Mouse (Mus musculus) monocyte, adult 5-6 weeks (primary cell): Measurements from ENCODE around the gene Gm17079. TPM values are rescaled to one million over a fixed set of nuclear protein-coding genes. Genes with fewer than 3 reads are reported as not detected.
"Not testable (repeated sequence)": the region's sequence is repeated elsewhere in the genome, so short reads cannot be mapped to it uniquely, and the experiment has no call there.

Source experiments
- ATAC-seq: fragments of 153-309, 156-312 bp; replicated peaks from 2 replicates; pipeline ENCODE4 v1.8.0; 2017; ENCODE audit warnings: mild to moderate bottlenecking; ENCODE audit not compliant: low TSS enrichment, insufficient number of reproducible peaks, severe bottlenecking, poor library complexity, low FRiP score
- total RNA-seq: library from RNA; stranded (forward); fragments of 200-1000, 200-491, 200-594 nt; gene quantifications from 3 replicates; pipeline ENCODE4 v1.2.3, GENCODE M21; 2017

The Gm17079 gene
- not detected in 3 replicates for total RNA-seq

DNA sequence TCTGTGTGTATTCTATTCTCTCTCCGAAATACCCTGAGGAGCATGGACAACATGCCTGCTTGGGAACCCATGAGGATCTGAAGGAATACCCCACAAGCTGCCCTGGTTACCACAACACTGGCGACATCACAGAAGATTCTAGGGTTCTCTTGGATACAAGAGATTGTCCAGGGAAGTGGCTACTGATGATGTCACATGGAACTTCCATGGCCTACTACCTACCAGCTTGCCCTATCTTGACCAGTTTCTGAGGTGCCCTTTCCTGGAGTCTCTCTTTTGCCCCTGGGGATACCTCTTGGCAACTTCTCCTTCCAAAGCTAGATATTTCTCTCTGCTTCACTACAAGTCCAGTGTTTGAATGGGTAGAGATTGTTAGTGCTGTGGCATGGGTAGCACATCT lies at the start of gene Gm17079:
Gene Gm17079 (minus strand): TSS at position 101 of the 400 bp plus-strand sequence.
- not testable (repeated sequence) for ATAC-seq

DNA sequence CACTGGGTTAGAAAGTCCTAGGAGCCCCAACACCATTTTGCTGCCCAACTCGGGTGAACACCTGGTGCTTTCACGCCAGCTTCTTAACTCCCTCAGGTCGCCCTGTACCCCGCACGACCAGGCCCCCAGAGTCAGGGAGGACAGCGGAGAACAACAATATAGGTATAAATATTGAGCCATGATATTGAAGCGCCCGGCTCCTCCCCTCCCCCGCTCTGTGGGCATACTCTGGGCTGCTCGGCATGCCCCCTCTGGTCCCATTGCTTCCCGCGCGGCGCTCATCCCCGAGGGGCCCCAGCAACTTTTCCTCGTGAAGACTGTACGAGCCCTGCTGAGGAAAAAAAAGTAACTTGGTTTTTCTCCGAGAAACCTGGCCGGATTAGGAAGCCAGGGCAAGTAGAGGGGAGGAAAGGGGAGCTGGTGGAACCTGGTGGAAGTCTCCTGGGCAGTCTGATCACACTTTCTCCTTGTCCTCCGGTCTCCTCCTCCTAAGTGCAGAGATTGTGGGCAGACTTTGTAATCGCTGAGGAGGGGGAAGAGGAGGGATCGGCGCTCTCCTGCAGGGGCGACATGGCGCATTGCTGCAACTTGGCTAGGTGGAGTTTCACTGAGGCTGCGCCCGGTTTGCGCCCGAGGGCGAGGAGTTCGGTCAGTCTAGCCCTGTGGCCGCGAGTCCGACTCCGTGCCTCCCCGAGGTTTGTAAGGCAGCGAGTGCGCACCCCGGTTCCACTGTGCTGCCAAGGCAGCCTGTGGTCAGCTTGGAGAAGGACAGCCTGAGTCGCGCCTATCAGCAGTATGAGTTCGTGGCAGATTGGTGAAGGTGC lies 45.3 kb upstream of the Gm17079 start:
- ATAC-seq: no peak

DNA sequence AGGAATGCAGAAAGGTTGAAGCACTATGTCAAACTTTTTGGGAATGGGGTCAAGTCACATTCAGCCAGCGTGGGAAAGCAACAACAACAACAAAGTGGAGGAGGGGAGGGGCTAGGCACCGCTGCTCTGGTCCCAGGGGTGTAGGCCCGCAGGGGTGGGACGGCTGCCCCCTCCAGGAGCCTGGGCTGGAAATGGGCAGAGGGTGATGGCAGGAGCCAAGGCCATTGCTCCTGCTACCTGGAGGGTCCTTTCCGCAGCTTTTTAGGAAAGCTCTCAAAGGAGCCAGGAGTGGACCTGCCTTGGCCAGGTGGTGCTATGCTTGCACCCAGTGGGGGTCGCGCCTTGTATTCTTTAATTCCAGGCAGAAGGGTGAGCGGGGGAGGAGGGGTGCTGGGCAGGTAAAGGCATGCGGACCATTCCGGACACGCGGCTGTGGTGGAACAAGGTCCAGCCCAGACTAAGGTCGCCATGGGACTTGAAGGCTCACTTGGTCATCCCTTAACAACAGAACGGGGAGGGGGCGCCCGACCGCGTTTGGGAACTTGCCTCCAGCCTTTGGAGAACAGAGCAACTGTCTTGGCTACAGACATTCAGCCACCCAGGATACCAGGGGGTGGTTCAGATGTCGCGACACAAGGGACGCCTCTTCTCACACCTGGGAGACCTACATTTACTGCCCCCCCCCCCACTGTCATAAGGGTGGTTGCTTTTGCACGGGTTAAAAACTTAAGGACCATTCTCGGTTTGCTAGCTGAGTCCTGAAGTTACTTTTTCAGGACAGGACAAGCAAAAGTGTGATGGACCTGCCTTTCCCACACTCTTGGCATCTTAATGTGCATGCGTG lies 44.1 kb upstream of the Gm17079 start:
- ATAC-seq: no peak

DNA sequence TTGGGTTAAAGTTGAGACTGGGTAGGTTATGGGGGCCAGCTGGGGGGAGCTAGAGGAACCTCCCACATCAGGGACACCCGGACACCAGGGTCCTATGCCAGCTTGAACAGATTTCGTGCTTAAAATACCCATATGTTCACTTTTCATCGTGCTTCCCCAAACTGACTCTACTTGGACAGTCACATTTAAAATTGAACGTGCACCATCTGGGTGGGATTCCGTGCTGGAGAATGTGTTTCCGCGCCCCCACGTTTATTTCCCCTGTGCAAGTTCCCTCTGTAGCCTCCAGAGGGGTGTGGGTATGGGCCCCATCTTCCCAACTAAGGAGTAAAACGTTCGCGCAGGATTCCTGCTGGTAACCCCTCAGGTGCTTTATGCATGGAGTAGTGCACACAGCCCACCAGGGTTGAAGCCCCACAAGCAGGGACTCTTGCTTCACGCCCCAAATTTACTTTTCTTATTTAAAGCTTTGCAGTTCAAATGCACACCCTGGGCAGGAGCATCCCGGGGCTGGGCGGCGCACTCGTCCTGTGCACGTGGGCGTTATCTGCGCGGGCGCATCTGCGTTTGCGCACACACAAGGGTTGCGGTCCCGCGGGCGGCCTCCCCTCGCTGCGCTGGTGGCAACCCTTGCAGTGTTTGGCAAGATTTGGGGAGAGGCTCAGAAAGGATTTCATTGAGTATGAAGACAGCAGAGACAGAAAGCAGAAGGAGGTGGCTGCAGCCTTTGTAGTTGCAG lies 43.3 kb upstream of the Gm17079 start:
- ATAC-seq: no peak

DNA sequence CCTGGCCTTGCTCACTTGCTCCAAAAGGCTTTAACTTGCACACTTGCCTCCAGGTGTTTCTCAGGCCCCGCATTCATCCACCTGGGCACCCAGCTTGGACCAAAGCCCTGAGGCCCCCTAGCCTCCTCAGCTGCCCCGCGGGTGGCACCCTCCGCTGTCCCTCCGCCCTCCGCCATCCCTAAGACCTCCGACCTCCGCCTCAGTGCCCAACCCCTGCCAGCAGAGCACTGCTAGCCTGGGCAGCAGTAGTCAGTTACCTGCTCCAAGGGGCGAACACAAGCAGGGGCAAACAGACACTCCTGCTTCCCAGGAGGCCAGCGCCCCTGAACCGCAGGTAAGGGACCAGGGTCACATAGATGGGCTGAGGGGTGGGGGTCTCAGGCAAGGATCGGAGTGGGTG lies 42.7 kb upstream of the Gm17079 start:
- no peak for ATAC-seq

DNA sequence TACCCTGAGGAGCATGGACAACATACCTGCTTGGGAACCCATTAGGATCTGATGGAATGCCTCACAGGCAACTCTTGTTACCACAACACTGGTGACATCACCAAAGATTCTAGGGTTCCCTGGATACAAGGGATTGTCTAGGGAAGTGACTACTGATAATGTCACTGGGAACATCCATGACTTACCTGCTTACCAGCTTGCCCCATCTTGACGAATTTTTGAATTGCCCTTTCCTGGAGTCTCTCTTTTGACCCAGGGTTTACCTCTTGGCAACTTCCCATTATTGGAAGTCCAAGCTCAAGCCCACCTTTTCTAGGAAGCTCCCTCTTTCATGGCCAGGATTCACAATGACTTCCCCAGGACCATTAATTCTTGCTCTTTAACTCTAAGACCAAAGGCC lies 21.8 kb upstream of the Gm17079 start, which contains the start of gene Gm5800:
Gene Gm5800 (minus strand): TSS at position 101 of the 400 bp plus-strand sequence.
- no peak for ATAC-seq

DNA sequence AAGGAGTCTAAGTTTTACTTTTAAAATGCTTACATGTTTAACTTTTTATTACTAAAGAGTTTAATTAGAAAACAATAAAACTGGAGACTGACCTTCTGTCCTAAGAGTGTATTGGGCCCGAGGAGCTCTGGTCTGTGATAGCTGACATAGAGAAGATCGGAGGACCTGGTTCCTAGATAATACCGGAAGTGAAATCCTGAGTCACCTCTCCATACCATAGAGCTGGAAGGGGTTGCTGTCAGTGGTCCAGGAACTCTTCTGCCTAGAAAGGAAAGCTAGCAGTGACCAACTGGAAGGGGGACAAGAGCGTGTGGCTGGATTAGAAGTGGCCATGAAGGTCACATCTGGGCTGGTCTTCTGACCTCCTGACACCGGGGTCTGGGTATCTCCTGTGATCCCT lies 18.0 kb downstream of the Gm17079 start:
- ATAC-seq: no peak

Other genes starting within 250 kb of the Gm17079 start
- 0.10 TPM in 1 of 3 replicates, not detected in the others for gene Vmn2r89, start 243.6 kb downstream of the Gm17079 start, total RNA-seq
- not detected in 3 replicates for gene Gm5622, start 142.7 kb downstream of the Gm17079 start, total RNA-seq
- gene Gm17175, start 121.4 kb downstream of the Gm17079 start, total RNA-seq: not detected in 3 replicates
- not detected in 3 replicates for gene Gm17174, start 103.3 kb downstream of the Gm17079 start, total RNA-seq
- gene Gm17078, start 84.2 kb downstream of the Gm17079 start, total RNA-seq: not detected in 3 replicates
- gene Gm4181, start 59.8 kb downstream of the Gm17079 start, total RNA-seq: not detected in 3 replicates
- gene Gm5800, start 21.7 kb upstream of the Gm17079 start, total RNA-seq: not detected in 3 replicates
- not detected in 3 replicates for gene Ang4, start 78.1 kb upstream of the Gm17079 start, total RNA-seq
- not detected in 3 replicates for gene AY358078, start 104.6 kb upstream of the Gm17079 start, total RNA-seq
- 2.9 TPM in 1 of 3 replicates, not detected in the others for gene Ear6, start 158.2 kb upstream of the Gm17079 start, total RNA-seq
- 16.1 to 24.4 TPM (median 21.4 TPM) in 3 replicates for gene Mettl17, start 189.4 kb upstream of the Gm17079 start, total RNA-seq
- not detected in 3 replicates for gene Slc39a2, start 197.4 kb upstream of the Gm17079 start, total RNA-seq
- gene Ndrg2, start 218.7 kb upstream of the Gm17079 start, total RNA-seq: 0.43 to 9.4 TPM (median 1.3 TPM) in 3 replicates
- 2.5 TPM in 1 of 3 replicates, not detected in the others for gene Tppp2, start 223.0 kb upstream of the Gm17079 start, total RNA-seq
- gene Rnase13, start 227.3 kb upstream of the Gm17079 start, total RNA-seq: not detected in 3 replicates